Mouse (Mus musculus) heart, adult 9 months (tissue): ENCODE results near the gene Nsdhl.

ENCODE experiments used
- DNase-seq, 2 experiments: peaks; one replicate each; pipeline ENCODE4 v3.0.0; 2022; ENCODE audit warnings: low spot score in 2 of 2

Nsdhl gene

DNA sequence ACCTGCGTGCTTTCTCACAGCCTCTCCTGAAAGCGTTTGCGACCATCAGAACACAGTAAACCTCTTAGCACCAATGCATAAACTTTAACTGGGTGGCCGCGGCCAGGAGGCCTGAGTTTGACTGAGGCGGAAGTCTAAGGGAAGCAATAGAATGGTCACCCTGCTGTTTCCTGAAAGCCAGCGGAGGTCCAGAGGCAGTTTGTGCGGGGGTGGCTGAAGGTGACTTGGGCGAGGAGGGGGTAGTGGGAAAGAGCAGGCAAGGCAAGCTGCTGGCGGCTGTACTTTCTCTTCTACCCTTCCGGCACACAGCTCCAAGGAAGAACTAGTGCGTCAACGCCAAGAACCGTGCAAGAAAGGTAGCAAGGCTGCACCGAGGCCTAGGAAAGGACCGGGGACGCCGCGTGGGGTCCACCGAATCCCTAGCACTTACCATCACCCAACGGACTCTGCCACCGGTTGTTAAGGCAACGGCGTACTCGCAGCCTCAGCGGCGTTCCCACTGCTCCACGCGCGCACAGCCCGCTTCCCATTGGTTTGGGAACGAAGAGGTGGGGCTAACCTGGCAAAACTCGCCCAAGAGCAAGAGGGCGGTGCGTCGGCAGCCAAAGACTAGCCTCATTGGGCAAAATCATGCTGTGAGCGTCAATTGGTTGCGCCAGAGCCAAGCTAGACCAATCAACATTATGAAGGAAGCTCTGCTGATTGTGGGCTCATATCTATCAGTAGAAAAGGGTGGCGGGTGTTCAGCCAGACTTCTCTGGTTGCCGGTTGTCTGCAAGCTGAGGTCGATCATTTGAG is at the start of gene Nsdhl, which contains the start of gene Cetn2:
Gene Nsdhl, plus strand, starts transcription at position 674 of the 798 bp plus-strand sequence.
Gene Cetn2, minus strand, starts transcription at position 528 of the 798 bp plus-strand sequence.
- peak; percentile 88 to 90 for DNase-seq

GRCm38 (mm10) chrX:72895388-72896054 is 22.8 kb upstream of the Nsdhl start:
- no peak for DNase-seq

DNA sequence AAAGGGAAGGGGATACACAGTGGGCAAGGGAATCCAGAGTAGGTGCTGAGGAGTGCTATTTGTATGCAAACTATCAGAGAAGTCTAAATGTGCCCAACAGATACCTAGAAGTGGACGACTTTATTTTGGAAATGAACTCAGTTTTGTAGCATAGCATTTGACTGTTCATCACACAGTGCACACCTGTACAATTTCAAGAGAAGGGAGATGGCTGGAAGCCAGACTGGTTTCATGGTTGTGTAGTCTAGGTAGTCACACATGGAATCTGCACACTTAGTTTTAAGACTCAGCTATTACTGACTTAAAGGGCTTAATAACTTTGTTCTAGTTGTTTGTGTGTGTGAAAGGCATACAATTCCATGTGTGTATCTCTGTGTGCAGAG is 22.3 kb upstream of the Nsdhl start:
- DNase-seq: no peak

GRCm38 (mm10) chrX:72902530-72902929 is 15.8 kb upstream of the Nsdhl start:
- no peak for DNase-seq

- DNase-seq: no peak
These were observed 10.5 kb upstream of the Nsdhl start for GRCm38 (mm10) chrX:72907619-72908403.

- no peak for DNase-seq
These were observed 10.0 kb upstream of the Nsdhl start for GRCm38 (mm10) chrX:72908404-72908741.

DNA sequence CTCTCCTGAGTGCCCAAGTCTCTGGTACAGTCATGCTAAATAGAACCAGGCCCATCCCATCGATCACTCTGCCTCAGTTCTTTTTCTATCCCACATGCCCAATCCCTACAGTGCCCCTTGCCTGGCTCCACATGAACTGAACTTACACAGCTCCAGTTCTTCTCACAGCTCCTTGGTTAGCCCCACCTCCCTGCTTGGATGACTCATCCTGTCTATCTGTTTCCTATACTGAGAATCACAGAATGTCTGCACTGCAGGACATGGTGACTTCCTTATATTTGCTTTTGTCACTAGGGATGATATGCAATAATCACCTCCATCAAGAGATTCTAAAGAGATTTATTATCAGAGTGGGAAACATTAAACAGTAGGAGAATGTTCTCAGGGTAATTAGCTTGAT is 6.7 kb upstream of the Nsdhl start:
- DNase-seq: no peak

DNA sequence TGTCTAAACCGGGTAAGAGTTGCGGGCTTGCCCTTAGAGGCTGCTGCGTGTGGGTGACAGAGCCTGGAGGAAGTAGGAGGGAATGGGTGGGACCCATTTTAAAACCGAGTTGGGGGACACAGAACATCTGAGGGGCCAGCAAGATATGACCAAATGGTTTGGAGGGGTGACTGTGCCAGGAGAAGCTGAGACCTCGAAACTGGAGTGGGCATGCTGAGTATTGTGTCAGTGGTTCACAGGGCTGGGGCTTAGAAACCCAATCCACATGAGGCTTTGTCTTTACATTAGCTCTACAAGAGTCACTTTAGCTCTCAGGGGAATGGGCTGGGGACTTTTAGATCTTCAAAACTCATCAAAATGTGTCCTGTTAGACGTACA is 314 bp downstream of the Nsdhl start:
- no peak for DNase-seq

DNA sequence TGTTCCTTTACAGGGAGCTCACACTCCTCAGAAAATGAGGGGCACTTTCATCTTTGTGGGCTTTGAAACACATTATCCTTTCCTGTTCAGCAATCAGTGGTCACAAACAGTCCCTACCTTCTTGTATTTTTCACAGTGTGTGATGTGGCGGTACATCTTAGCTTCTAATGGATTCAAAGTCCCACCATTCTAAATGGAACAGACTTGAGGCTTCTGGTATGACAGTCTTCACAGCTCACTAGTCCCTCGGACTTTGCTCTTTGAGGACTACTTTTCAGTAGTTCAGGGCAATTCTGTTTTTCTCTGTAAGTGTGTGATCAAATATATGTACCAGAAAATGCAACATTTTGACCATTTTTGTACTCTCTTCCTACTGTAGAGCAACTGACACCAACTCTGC is 3.0 kb downstream of the Nsdhl start:
- DNase-seq: no peak

- DNase-seq: no peak
These were observed 35.1 kb downstream of the Nsdhl start for GRCm38 (mm10) chrX:72953464-72953863.

DNA sequence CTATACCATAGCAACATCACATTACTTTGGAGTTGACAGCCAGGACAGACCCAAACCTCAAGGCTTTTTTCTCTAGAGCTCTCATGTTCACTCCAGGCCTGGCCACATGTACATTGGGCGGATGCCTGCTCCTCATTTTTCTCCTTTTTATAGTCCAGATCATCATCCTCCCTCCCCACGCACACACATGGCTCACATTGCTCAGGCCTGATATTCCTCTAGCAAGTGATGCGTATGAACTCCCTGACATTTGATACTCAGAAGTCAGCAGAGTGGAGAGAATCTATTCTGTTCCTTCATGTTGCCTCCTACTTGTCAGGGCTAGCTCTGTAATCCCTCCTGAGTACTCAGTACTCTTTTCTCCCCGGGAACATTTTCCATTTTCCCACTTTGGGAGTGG is 38.1 kb downstream of the Nsdhl start:
- no peak for DNase-seq

DNA sequence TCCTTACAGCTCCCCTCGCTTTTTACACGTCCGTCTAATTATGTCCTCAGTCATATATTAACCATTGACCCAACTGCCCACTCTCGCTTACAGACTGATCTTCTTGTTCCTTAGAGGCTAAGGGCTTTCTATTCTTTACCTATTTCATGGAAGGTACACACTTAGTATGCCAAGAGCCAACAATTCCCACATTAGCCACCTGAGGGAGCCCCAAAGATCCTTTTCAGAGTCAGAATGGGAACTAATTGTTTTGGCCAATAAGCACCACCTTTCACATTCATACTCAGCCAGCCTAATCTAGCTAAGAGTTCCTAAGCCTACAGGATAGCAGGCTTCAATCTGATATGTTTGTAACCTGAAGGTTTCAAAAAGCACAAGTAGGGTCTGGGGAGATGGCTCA is 42.1 kb downstream of the Nsdhl start:
- no peak for DNase-seq

- DNase-seq: no peak
These were observed 43.2 kb downstream of the Nsdhl start for GRCm38 (mm10) chrX:72961511-72961910.

DNA sequence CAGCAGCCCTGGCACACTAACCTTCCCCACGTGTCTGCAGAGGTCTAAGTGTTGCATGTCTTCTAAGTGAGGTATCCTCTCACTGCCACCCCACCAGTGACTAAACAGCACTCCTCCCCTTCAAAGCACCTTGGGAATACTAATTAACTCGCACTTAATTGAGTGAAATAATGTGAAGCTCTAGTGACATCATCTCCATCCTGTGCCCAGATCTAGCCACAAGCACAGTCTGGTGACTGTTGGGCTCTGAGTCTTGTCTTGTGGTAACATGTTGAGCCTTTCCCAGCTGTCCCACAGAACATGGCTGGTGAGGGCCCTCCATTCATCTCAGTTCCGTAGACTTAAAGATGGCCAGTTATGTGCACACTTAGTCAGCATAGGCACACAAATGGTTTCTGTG is 44.4 kb downstream of the Nsdhl start:
- DNase-seq: no peak

DNA sequence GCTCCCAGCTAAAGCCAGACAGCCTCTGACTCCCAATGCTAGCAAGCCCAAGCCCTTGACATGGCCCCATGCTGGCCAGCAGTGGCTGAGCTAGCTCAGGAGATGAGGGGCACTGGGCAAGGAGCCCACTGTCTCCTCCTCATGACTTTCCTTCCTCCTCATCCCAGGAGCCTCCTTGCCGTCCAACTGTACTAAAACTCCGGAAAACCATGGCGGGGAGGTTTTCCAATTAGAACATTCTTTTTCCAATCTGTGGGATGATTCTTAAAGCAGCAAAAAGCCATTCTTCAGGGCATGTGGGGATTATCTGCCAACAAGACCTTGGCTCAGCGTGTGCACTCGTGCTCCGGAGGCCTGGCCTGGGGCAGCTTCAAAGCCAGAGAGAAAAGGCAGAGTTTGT is 64.5 kb downstream of the Nsdhl start:
- no peak for DNase-seq

DNA sequence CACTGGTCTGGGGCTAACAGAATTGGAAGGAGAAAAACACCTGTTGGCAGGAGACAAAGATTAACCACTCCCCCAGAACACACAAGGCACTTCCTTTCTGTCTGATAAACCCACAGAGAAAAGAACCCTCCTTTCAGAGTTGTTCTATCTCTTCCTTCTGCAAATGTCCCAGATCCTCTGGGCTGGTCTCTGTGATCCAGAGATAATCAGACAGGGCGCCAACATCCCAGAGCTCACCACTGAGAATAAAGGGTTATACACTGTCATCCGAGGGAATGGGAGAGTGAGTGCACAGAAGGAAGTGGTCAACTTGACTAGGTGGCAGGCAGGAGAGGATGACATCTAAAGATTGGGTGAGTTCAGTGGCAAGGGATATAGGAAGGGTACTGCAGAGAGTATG is 67.2 kb downstream of the Nsdhl start:
- no peak for DNase-seq

DNA sequence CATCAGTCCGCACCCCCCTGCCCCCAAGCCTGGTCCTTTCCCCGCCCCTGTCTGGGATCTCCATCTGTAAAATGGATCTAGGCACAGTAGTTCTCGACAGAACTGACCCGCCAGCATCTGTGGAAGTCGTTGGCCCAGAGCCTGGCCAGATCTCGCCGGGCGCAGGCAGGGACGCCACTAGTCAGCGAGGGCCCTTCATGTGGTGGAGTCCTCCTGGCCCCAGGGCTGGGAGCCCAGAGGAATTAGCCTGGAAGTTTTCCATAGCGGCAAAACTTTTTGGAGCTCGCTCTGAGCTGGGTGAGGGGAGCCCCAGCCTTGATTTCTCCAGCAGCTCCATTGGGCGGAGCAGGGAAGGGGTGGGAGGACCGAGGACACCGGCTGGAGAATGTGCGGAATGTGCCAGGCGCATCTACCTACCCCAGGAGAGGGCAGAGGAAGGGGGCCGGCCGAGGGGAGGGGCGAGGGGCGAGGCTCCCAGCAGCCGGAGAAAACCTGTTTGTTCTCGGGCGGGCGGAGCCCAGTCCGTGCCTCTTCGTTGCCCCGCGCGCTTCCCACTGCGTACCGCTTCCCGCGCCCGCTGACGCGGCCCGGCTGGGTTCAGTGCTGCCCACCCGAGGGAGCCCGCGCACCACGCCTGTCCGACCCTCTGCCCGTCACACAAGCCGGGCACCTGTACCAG is 68.6 kb downstream of the Nsdhl start, which contains the start of gene Zfp185:
Gene Zfp185, plus strand, starts transcription at position 499 of the 679 bp plus-strand sequence.
- peak; percentile 41 to 50 for DNase-seq

DNA sequence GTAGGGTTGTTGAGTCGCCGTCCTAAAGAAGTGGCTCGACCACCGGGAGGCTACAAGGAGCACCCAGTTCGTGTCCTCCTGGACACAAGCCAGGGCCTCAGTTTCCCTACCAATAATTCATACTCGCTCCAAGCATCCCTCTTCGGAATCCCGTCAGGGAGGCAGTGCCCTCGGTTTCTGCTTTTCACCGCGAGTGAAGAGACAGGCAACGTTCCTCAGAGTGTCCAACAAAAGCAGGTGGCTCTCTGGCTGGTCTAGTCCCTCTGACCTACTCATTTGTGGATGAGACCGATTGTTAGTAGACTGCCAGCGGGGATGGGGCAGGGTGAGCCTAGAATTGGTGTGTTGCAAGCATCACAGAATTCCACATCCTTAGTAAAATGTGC is 69.2 kb downstream of the Nsdhl start:
- DNase-seq: no peak

DNA sequence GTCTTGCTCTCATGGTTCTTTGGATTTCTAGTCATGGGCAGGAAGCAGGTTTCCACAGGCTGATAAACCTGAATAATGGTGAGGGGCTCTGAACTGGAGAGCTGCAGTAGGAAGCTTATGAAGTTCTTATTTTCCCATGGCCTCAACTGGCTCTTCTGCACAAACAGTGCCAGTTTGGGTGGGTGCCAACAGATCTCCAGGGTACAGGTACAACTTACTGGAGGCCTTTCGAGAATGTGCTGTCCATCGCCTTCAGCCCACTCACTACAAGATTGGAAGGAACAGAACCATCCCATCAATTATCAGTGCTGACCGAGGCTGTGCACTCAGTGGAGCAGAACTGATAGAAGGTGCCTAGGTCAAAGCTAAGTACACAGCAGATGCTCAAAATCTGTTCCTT is 70.1 kb downstream of the Nsdhl start:
- DNase-seq: no peak

DNA sequence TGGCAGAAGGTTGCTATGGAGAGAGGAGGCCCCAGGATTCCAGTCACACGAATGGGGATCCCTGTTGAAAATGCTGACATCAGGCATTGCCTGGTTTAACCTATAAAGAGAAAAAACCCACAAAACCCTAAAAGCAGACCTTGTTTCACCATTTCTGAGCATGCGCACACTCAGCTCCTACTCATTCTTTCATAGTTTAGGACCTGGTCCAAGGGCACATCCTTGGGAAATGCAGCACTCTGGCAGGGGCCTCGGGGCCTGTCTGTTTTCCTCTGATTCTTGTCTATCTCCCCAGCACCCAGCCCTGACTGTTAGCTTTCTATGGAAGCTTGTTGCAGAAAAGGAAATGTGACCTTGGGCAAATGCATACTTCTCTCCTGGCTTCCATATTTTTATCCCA is 72.2 kb downstream of the Nsdhl start:
- no peak for DNase-seq

DNA sequence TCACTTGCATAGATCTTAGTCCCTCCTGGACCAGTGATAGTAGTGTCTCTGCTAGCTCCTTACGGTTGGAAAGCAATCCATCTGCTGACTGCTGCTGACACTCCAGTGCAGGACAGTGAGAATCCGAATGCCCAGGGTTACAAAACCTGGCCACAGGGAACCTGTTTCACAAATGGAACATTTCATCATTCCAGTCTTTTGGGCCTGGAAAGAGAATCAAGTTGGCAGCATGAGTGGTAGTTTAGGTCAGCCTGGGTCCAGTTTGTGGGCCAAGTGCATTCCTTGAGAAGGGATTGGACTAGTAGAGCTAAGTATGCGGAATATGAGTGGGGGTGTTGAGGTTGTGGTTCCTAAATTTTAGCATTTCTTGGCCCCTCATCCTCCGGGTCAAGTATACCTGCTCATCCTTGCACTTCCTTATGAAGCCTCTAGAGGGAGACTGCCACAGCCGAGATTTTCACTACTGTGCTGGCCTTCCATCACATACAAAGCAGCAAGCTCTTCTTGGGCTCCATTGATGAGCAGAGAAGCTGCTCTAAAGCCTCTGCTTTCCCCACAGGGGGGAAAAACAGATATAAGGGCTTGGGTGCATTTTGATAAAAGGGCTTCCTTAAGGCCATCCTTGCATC is 74.0 kb downstream of the Nsdhl start:
- DNase-seq: no peak

DNA sequence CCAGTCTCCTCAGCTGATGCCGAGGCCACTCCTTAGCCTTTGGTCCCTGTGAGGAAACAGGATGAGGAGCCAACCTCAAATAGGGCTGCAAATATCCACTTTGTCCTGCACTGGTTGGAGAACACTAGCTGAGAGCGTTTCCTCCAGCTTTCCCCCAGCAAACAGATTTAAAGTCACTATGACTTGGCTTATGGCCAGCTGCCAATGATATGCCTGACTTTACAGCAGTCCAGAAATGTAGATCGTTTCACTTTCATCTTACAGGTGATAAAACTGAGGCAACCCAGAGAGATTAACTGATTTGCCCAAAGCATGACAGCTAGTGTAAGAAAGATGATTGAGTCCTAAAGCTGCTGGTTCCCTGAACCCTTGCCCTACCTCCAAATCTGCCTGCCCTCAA is 77.2 kb downstream of the Nsdhl start:
- no peak for DNase-seq
